Mouse (Mus musculus): Measurements from ENCODE around the gene Gm10271. TPM values are rescaled to one million over a fixed set of nuclear protein-coding genes. Genes with fewer than 3 reads are reported as not detected.

Gm10271 gene
- polyA plus RNA-seq, 1 experiment from 2014 or later: not detected

- ATAC-seq (ENCODE audit: insufficient number of reproducible peaks, insufficient read depth, low FRiP score, low read depth): no peak
Observed at GRCm38 (mm10) chr10:116950886-116951285, 21.5 kb downstream of the Gm10271 start.

GRCm38 (mm10) chr10:116950009-116950769, 22.2 kb downstream of the Gm10271 start, which contains the start of gene Rab3ip:
TSS of gene Rab3ip (minus strand) at chr10:116950769.
- Histone ChIP-seq H3K4me3 (ENCODE audit: low read depth, low read length) (peak within 1 kb of the TSS; percentile 77), H3K27me3 (ENCODE audit: control insufficient read depth, insufficient read depth, low read length) (no peaks in the 10 kb centered on the region), H3K36me3 (ENCODE audit: control insufficient read depth, insufficient read depth, low read length) (no peaks in the 10 kb centered on the region), H3K9me3 (ENCODE audit: control insufficient read depth, low read depth, low read length) (no peaks in the 10 kb centered on the region; the same call in 1 of the 2 replicates), H3K9ac (replicated peaks; ENCODE audit: low read depth, low read length) (peak within 1 kb of the TSS; percentile 68), H3K27ac (ENCODE audit: low read length) (peak within 1 kb of the TSS; percentile 82), H3K4me1 (ENCODE audit: control insufficient read depth, insufficient read depth, low read length) (no peaks in the 10 kb centered on the region), H3K4me2 (replicated peaks; ENCODE audit: low read depth, low read length) (peak within 1 kb of the TSS; percentile 87)
- under 1% methylated on average over 52 of the region's 103 CpGs for WGBS
- peak; percentile 93 for ATAC-seq (ENCODE audit: insufficient number of reproducible peaks, insufficient read depth, low FRiP score, low read depth)

More at GRCm38 (mm10) chr10:116950886-116951285, 21.5 kb downstream of the Gm10271 start:
- Histone ChIP-seq H3K9ac (replicated peaks; ENCODE audit: low read depth, low read length) (no peak overlapping the region), H3K9me3 (ENCODE audit: control insufficient read depth, low read depth, low read length) (no peaks in the 10 kb centered on the region; the same call in 1 of the 2 replicates), H3K4me1 (ENCODE audit: control insufficient read depth, insufficient read depth, low read length) (no peaks in the 10 kb centered on the region), H3K27ac (ENCODE audit: low read length) (no peak overlapping the region), H3K36me3 (ENCODE audit: control insufficient read depth, insufficient read depth, low read length) (no peaks in the 10 kb centered on the region), H3K4me3 (ENCODE audit: low read depth, low read length) (peak overlapping the region; percentile 77), H3K4me2 (replicated peaks; ENCODE audit: low read depth, low read length) (peak overlapping the region; percentile 40), H3K27me3 (ENCODE audit: control insufficient read depth, insufficient read depth, low read length) (no peaks in the 10 kb centered on the region)
- 20% methylated on average over 5 of the region's 5 CpGs for WGBS

- no peaks in the 10 kb centered on the region for H3K9me3 ChIP-seq (ENCODE audit: control insufficient read depth, low read depth, low read length)
- ATAC-seq (ENCODE audit: insufficient number of reproducible peaks, insufficient read depth, low FRiP score, low read depth): peak; percentile 35; the same call in 1 of the 2 replicates
- peak overlapping the region; percentile 82 for H3K27ac ChIP-seq (ENCODE audit: low read length)
- WGBS: 4% methylated on average over 37 of the region's 44 CpGs
- H3K4me2 ChIP-seq (replicated peaks; ENCODE audit: low read depth, low read length): peak overlapping the region; percentile 87
- peak overlapping the region; percentile 68 for H3K9ac ChIP-seq (replicated peaks; ENCODE audit: low read depth, low read length)
- no peaks in the 10 kb centered on the region for H3K27me3 ChIP-seq (ENCODE audit: control insufficient read depth, insufficient read depth, low read length)
- H3K4me3 ChIP-seq (ENCODE audit: low read depth, low read length): peak overlapping the region; percentile 77
- H3K36me3 ChIP-seq (ENCODE audit: control insufficient read depth, insufficient read depth, low read length): no peaks in the 10 kb centered on the region
- no peaks in the 10 kb centered on the region for H3K4me1 ChIP-seq (ENCODE audit: control insufficient read depth, insufficient read depth, low read length)
Observed at GRCm38 (mm10) chr10:116949111-116950008, 23.0 kb downstream of the Gm10271 start.

- no peak overlapping the region for H3K27ac ChIP-seq (ENCODE audit: low read length)
- no peaks in the 10 kb centered on the region for H3K36me3 ChIP-seq (ENCODE audit: control insufficient read depth, insufficient read depth, low read length)
- H3K9me3 ChIP-seq (ENCODE audit: control insufficient read depth, low read depth, low read length): no peaks in the 10 kb centered on the region
- no peak overlapping the region for H3K9ac ChIP-seq (replicated peaks; ENCODE audit: low read depth, low read length)
- no peaks in the 10 kb centered on the region for H3K27me3 ChIP-seq (ENCODE audit: control insufficient read depth, insufficient read depth, low read length)
- ATAC-seq (ENCODE audit: insufficient number of reproducible peaks, insufficient read depth, low FRiP score, low read depth): no peak
- no peak overlapping the region for H3K4me3 ChIP-seq (ENCODE audit: low read depth, low read length)
- no peaks in the 10 kb centered on the region for H3K4me1 ChIP-seq (ENCODE audit: control insufficient read depth, insufficient read depth, low read length)
- peak overlapping the region; percentile 87 for H3K4me2 ChIP-seq (replicated peaks; ENCODE audit: low read depth, low read length)
- WGBS: 66% methylated on average over 9 of the region's 9 CpGs
Observed at GRCm38 (mm10) chr10:116948414-116948813, 24.0 kb downstream of the Gm10271 start.

GRCm38 (mm10) chr10:116944940-116945339, 27.5 kb downstream of the Gm10271 start:
- Histone ChIP-seq H3K9ac (replicated peaks; ENCODE audit: low read depth, low read length) (no peak overlapping the region), H3K4me2 (replicated peaks; ENCODE audit: low read depth, low read length) (no peak overlapping the region), H3K4me3 (ENCODE audit: low read depth, low read length) (no peak overlapping the region), H3K9me3 (ENCODE audit: control insufficient read depth, low read depth, low read length) (no peaks in the 10 kb centered on the region), H3K27me3 (ENCODE audit: control insufficient read depth, insufficient read depth, low read length) (no peaks in the 10 kb centered on the region), H3K36me3 (ENCODE audit: control insufficient read depth, insufficient read depth, low read length) (no peaks in the 10 kb centered on the region), H3K4me1 (ENCODE audit: control insufficient read depth, insufficient read depth, low read length) (no peaks in the 10 kb centered on the region), H3K27ac (ENCODE audit: low read length) (no peak overlapping the region)
- ATAC-seq (ENCODE audit: insufficient number of reproducible peaks, insufficient read depth, low FRiP score, low read depth): no peak
- 68% methylated on average over 10 of the region's 10 CpGs for WGBS

- WGBS: 77% methylated on average over 3 of the region's 3 CpGs
- H3K27me3 ChIP-seq (ENCODE audit: control insufficient read depth, insufficient read depth, low read length): no peaks in the 10 kb centered on the region
- H3K4me3 ChIP-seq (ENCODE audit: low read depth, low read length): no peak overlapping the region
- no peaks in the 10 kb centered on the region for H3K4me1 ChIP-seq (ENCODE audit: control insufficient read depth, insufficient read depth, low read length)
- no peak overlapping the region for H3K9ac ChIP-seq (replicated peaks; ENCODE audit: low read depth, low read length)
- no peak overlapping the region for H3K27ac ChIP-seq (ENCODE audit: low read length)
- ATAC-seq (ENCODE audit: insufficient number of reproducible peaks, insufficient read depth, low FRiP score, low read depth): no peak
- no peaks in the 10 kb centered on the region for H3K36me3 ChIP-seq (ENCODE audit: control insufficient read depth, insufficient read depth, low read length)
- H3K4me2 ChIP-seq (replicated peaks; ENCODE audit: low read depth, low read length): no peak overlapping the region
- H3K9me3 ChIP-seq (ENCODE audit: control insufficient read depth, low read depth, low read length): no peaks in the 10 kb centered on the region
Observed at GRCm38 (mm10) chr10:116944144-116944543, 28.3 kb downstream of the Gm10271 start.

- 94% methylated on average over 6 of the region's 6 CpGs for WGBS
- no peaks in the 10 kb centered on the region for H3K9me3 ChIP-seq (ENCODE audit: control insufficient read depth, low read depth, low read length)
- no peak for ATAC-seq (ENCODE audit: insufficient number of reproducible peaks, insufficient read depth, low FRiP score, low read depth)
Observed at GRCm38 (mm10) chr10:116943025-116943424, 29.4 kb downstream of the Gm10271 start.

GRCm38 (mm10) chr10:116935028-116935427, 37.4 kb downstream of the Gm10271 start:
- Histone ChIP-seq H3K4me1 (ENCODE audit: control insufficient read depth, insufficient read depth, low read length) (no peaks in the 10 kb centered on the region), H3K27ac (ENCODE audit: low read length) (no peak overlapping the region), H3K9me3 (ENCODE audit: control insufficient read depth, low read depth, low read length) (no peaks in the 10 kb centered on the region), H3K27me3 (ENCODE audit: control insufficient read depth, insufficient read depth, low read length) (no peaks in the 10 kb centered on the region), H3K4me2 (replicated peaks; ENCODE audit: low read depth, low read length) (no peak overlapping the region), H3K36me3 (ENCODE audit: control insufficient read depth, insufficient read depth, low read length) (peaks cover 9% of the 10 kb centered on the region; the same call in 1 of the 2 replicates), H3K9ac (replicated peaks; ENCODE audit: low read depth, low read length) (no peak overlapping the region), H3K4me3 (ENCODE audit: low read depth, low read length) (no peak overlapping the region)
- 79% methylated on average over 12 of the region's 12 CpGs for WGBS
- no peak for ATAC-seq (ENCODE audit: insufficient number of reproducible peaks, insufficient read depth, low FRiP score, low read depth)

More at GRCm38 (mm10) chr10:116943025-116943424, 29.4 kb downstream of the Gm10271 start:
- Histone ChIP-seq H3K4me2 (replicated peaks; ENCODE audit: low read depth, low read length) (no peak overlapping the region), H3K27me3 (ENCODE audit: control insufficient read depth, insufficient read depth, low read length) (no peaks in the 10 kb centered on the region), H3K4me1 (ENCODE audit: control insufficient read depth, insufficient read depth, low read length) (no peaks in the 10 kb centered on the region), H3K4me3 (ENCODE audit: low read depth, low read length) (no peak overlapping the region), H3K27ac (ENCODE audit: low read length) (no peak overlapping the region), H3K36me3 (ENCODE audit: control insufficient read depth, insufficient read depth, low read length) (peaks cover 6% of the 10 kb centered on the region; the same call in 1 of the 2 replicates), H3K9ac (replicated peaks; ENCODE audit: low read depth, low read length) (no peak overlapping the region)
